Mouse (Mus musculus) kidney, embryonic 14.5 days (tissue): ENCODE results near the gene Bcar3. TPM values are rescaled to one million over a fixed set of nuclear protein-coding genes. Genes with fewer than 3 reads are reported as not detected.

ENCODE experiments used
- ATAC-seq: fragments of 200-750 bp; cut with Nextera tagmentation; 2 replicates; pipeline ENCODE4 v1.8.0; 2017; ENCODE audit warnings: moderate number of reproducible peaks, mild to moderate bottlenecking, moderate TSS enrichment, moderate library complexity; ENCODE audit not compliant: low FRiP score, low TSS enrichment
- H3K27ac ChIP-seq: fragments of 300-500 bp; sonication (generic); 2 replicates; pipeline ENCODE4 v1.5.1; 2014; ENCODE audit warnings: low read depth, mild to moderate bottlenecking, low read length, moderate library complexity, mixed read lengths
- H3K27me3 ChIP-seq: fragments of 300-500 bp; sonication (generic); 2 replicates; pipeline ENCODE4 v1.6.1; 2014; ENCODE audit warnings: mild to moderate bottlenecking, low read length; ENCODE audit not compliant: control insufficient read depth, insufficient read depth
- H3K36me3 ChIP-seq: fragments of 300-500 bp; sonication (generic); 2 replicates; pipeline ENCODE4 v1.6.1; 2014; ENCODE audit warnings: low read length, mixed read lengths; ENCODE audit not compliant: control insufficient read depth, insufficient read depth
- H3K4me1 ChIP-seq: fragments of 300-500 bp; sonication (generic); 2 replicates; pipeline ENCODE4 v1.6.1; 2014; ENCODE audit warnings: low read length, mixed read lengths; ENCODE audit not compliant: control insufficient read depth, insufficient read depth
- H3K4me2 ChIP-seq: fragments of 300-500 bp; sonication (generic); replicated peaks from 2 replicates; pipeline ENCODE4 v1.6.1; 2014; ENCODE audit warnings: low read depth, mild to moderate bottlenecking, low read length
- H3K4me3 ChIP-seq: fragments of 300-500 bp; sonication (generic); 2 replicates; pipeline ENCODE4 v1.5.1; 2014; ENCODE audit warnings: mild to moderate bottlenecking, low read length
- H3K9ac ChIP-seq: fragments of 300-500 bp; sonication (generic); 2 replicates; pipeline ENCODE4 v1.6.1; 2014; ENCODE audit warnings: low read depth, mild to moderate bottlenecking, low read length, moderate library complexity
- H3K9me3 ChIP-seq: fragments of 300-500 bp; sonication (generic); 2 replicates; pipeline ENCODE4 v1.6.1; 2016; ENCODE audit warnings: low read length; ENCODE audit not compliant: control insufficient read depth
- WGBS: fragments of 180-500 bp; shearing (Covaris S2); extraction: QIAGEN DNeasy Blood & Tissue Kit; methylation state at CpG from one replicate; pipeline ENCODE4 v1.1.7; 2014; 5-methylcytosine and 5-hydroxymethylcytosine counted together
- polyA plus RNA-seq: library from polyadenylated mRNA; unstranded; fragments of >200 nt; fragmentation: Nextera tagmentation; extraction: Ambion mirVana; gene quantifications from 2 replicates; pipeline ENCODE4 v1.2.1, GENCODE M21; 2014

Gene Bcar3
- polyA plus RNA-seq, 1 experiment from 2014 or later: 13.7 TPM

- WGBS: 28% methylated on average over 15 of the region's 15 CpGs
- Histone ChIP-seq H3K4me3 (no peak overlapping the region), H3K27me3 (no peaks in the 10 kb centered on the region), H3K9me3 (no peaks in the 10 kb centered on the region), H3K27ac (no peak overlapping the region), H3K4me2 (0 out of 2 replicates have a peak overlapping the region, but pooled peaks have one; percentile 13), H3K9ac (no peak overlapping the region), H3K36me3 (no peaks in the 10 kb centered on the region), H3K4me1 (peaks cover 12% of the 10 kb centered on the region; the same call in 1 of the 2 replicates)
- peak; percentile 50 for ATAC-seq
Measured at GRCm38 (mm10) chr3:122408798-122409311, 114.9 kb downstream of the Bcar3 start.

GRCm38 (mm10) chr3:122411590-122411989, 117.7 kb downstream of the Bcar3 start:
- H3K4me3 ChIP-seq: no peak overlapping the region
- peaks cover 15% of the 10 kb centered on the region for H3K4me1 ChIP-seq
- H3K36me3 ChIP-seq: no peaks in the 10 kb centered on the region
- H3K4me2 ChIP-seq: no peak overlapping the region
- no peak for ATAC-seq
- 77% methylated on average over 2 of the region's 2 CpGs for WGBS
- no peak overlapping the region for H3K9ac ChIP-seq
- H3K9me3 ChIP-seq: no peaks in the 10 kb centered on the region
- H3K27ac ChIP-seq: no peak overlapping the region
- no peaks in the 10 kb centered on the region for H3K27me3 ChIP-seq

GRCm38 (mm10) chr3:122413729-122414561, 120.0 kb downstream of the Bcar3 start:
- peak overlapping the region; percentile 31 for H3K4me2 ChIP-seq
- no peak overlapping the region for H3K9ac ChIP-seq
- H3K36me3 ChIP-seq: no peaks in the 10 kb centered on the region
- no peaks in the 10 kb centered on the region for H3K9me3 ChIP-seq
- no peak for ATAC-seq
- no peak overlapping the region for H3K27ac ChIP-seq
- peak overlapping the region; percentile 5; the same call in 1 of the 2 replicates for H3K4me3 ChIP-seq
- no peaks in the 10 kb centered on the region for H3K27me3 ChIP-seq
- WGBS: 23% methylated on average over 17 of the region's 17 CpGs
- peaks cover 20% of the 10 kb centered on the region for H3K4me1 ChIP-seq

- peaks cover 22% of the 10 kb centered on the region; the same call in 1 of the 2 replicates for H3K4me1 ChIP-seq
Measured at GRCm38 (mm10) chr3:122414868-122415267, 120.9 kb downstream of the Bcar3 start.

GRCm38 (mm10) chr3:122417466-122417865, 123.5 kb downstream of the Bcar3 start:
- ATAC-seq: no peak
- H3K27me3 ChIP-seq: no peaks in the 10 kb centered on the region
- 23% methylated on average over 11 of the region's 11 CpGs for WGBS

More at GRCm38 (mm10) chr3:122414868-122415267, 120.9 kb downstream of the Bcar3 start:
- WGBS: 62% methylated on average over 8 of the region's 8 CpGs
- no peak for ATAC-seq
- Histone ChIP-seq H3K9ac (no peak overlapping the region), H3K4me2 (no peak overlapping the region), H3K27ac (no peak overlapping the region), H3K4me3 (no peak overlapping the region), H3K9me3 (no peaks in the 10 kb centered on the region), H3K27me3 (no peaks in the 10 kb centered on the region), H3K36me3 (no peaks in the 10 kb centered on the region)

GRCm38 (mm10) chr3:122418564-122419274, 124.8 kb downstream of the Bcar3 start:
- WGBS: 27% methylated on average over 16 of the region's 16 CpGs
- Histone ChIP-seq H3K27ac (no peak overlapping the region), H3K27me3 (no peaks in the 10 kb centered on the region), H3K4me3 (peak overlapping the region; percentile 75; the same call in 1 of the 2 replicates), H3K4me2 (peak overlapping the region; percentile 73), H3K9me3 (no peaks in the 10 kb centered on the region), H3K4me1 (peaks cover 37% of the 10 kb centered on the region; the same call in 1 of the 2 replicates), H3K36me3 (no peaks in the 10 kb centered on the region), H3K9ac (no peak overlapping the region)
- no peak for ATAC-seq

More at GRCm38 (mm10) chr3:122417466-122417865, 123.5 kb downstream of the Bcar3 start:
- Histone ChIP-seq H3K27ac (no peak overlapping the region), H3K4me2 (no peak overlapping the region), H3K4me3 (no peak overlapping the region), H3K4me1 (peaks cover 38% of the 10 kb centered on the region; the same call in 1 of the 2 replicates), H3K36me3 (no peaks in the 10 kb centered on the region), H3K9ac (no peak overlapping the region), H3K9me3 (no peaks in the 10 kb centered on the region)

- H3K9me3 ChIP-seq: no peaks in the 10 kb centered on the region
- under 1% methylated on average over 60 of the region's 63 CpGs for WGBS
- H3K36me3 ChIP-seq: no peaks in the 10 kb centered on the region
- peak overlapping the region; percentile 42; the same call in 1 of the 2 replicates for H3K27ac ChIP-seq
- peaks cover 32% of the 10 kb centered on the region; the same call in 1 of the 2 replicates for H3K4me1 ChIP-seq
- peak overlapping the region; percentile 75 for H3K4me3 ChIP-seq
- peak overlapping the region; percentile 78 for H3K9ac ChIP-seq
- no peaks in the 10 kb centered on the region for H3K27me3 ChIP-seq
- ATAC-seq: peak; percentile 92
- peak overlapping the region; percentile 73 for H3K4me2 ChIP-seq
Measured at GRCm38 (mm10) chr3:122419610-122420409, 125.9 kb downstream of the Bcar3 start.

- Histone ChIP-seq H3K4me1 (peaks cover 32% of the 10 kb centered on the region; the same call in 1 of the 2 replicates), H3K4me2 (peak overlapping the region; percentile 73), H3K36me3 (no peaks in the 10 kb centered on the region), H3K9me3 (no peaks in the 10 kb centered on the region), H3K27me3 (no peaks in the 10 kb centered on the region), H3K9ac (peak overlapping the region; percentile 78), H3K27ac (peak overlapping the region; percentile 42; the same call in 1 of the 2 replicates), H3K4me3 (peak overlapping the region; percentile 75)
- 0% methylated on average over 15 of the region's 15 CpGs for WGBS
- peak; percentile 53 for ATAC-seq
Measured at GRCm38 (mm10) chr3:122420410-122420774, 126.5 kb downstream of the Bcar3 start.
